Mouse (Mus musculus): ENCODE measurements at regions not wholly inside any gene's neighbourhood (a gene's known extent, or its start where the extent isn't known, plus 50 kb on each side); places are given as distances from the start of the nearest gene placed in this dataset.

GRCm38 (mm10) chr1:190448263-190448662 is 277.7 kb upstream of the Prox1 start:
- Histone ChIP-seq H3K4me1 (ENCODE audit: control insufficient read depth, insufficient read depth, low read length) (peaks cover 4% of the 10 kb centered on the region), H3K4me3 (ENCODE audit: low read depth, low read length) (no peak overlapping the region), H3K9ac (ENCODE audit: low read depth, poor library complexity, severe bottlenecking) (no peak overlapping the region), H3K36me3 (ENCODE audit: control insufficient read depth, insufficient read depth, low read length, poor library complexity, severe bottlenecking) (no peaks in the 10 kb centered on the region), H3K9me3 (replicated peaks; ENCODE audit: control insufficient read depth, insufficient read depth, low read length, poor library complexity, severe bottlenecking) (no peaks in the 10 kb centered on the region), H3K27me3 (ENCODE audit: control insufficient read depth, insufficient read depth, low read length, poor library complexity, severe bottlenecking) (no peaks in the 10 kb centered on the region), H3K27ac (ENCODE audit: insufficient read depth, low read length) (peak overlapping the region; percentile 74; the same call in 1 of the 2 replicates)
- 0 out of 2 replicates have a peak, but pooled peaks have one; percentile 70 for TF ChIP-seq EP300 (IDR thresholded peaks at IDR 0.05; ENCODE audit: insufficient read depth, low read depth, low read length)
- TF ChIP-seq CTCF (IDR thresholded peaks at IDR 0.05; ENCODE audit: low read depth, low read length): no peak

- Histone ChIP-seq H3K27ac (ENCODE audit: insufficient read depth, low read length) (no peak overlapping the region), H3K27me3 (ENCODE audit: control insufficient read depth, insufficient read depth, low read length, poor library complexity, severe bottlenecking) (no peaks in the 10 kb centered on the region), H3K36me3 (ENCODE audit: control insufficient read depth, insufficient read depth, low read length, poor library complexity, severe bottlenecking) (no peaks in the 10 kb centered on the region), H3K9me3 (replicated peaks; ENCODE audit: control insufficient read depth, insufficient read depth, low read length, poor library complexity, severe bottlenecking) (no peaks in the 10 kb centered on the region), H3K4me1 (ENCODE audit: control insufficient read depth, insufficient read depth, low read length) (peaks cover 4% of the 10 kb centered on the region), H3K9ac (ENCODE audit: low read depth, poor library complexity, severe bottlenecking) (no peak overlapping the region), H3K4me3 (ENCODE audit: low read depth, low read length) (no peak overlapping the region)
- TF ChIP-seq POLR2A (IDR thresholded peaks at IDR 0.05; ENCODE audit: insufficient read depth, low read length): no peak
- no peak for TF ChIP-seq EP300 (IDR thresholded peaks at IDR 0.05; ENCODE audit: insufficient read depth, low read depth, low read length)
- no peak for TF ChIP-seq CTCF (IDR thresholded peaks at IDR 0.05; ENCODE audit: low read depth, low read length)
Measured at GRCm38 (mm10) chr1:190447253-190447652, 276.7 kb upstream of the Prox1 start.

GRCm38 (mm10) chr1:190446676-190447075 is 276.2 kb upstream of the Prox1 start:
- Histone ChIP-seq H3K27ac (ENCODE audit: insufficient read depth, low read length) (no peak overlapping the region), H3K27me3 (ENCODE audit: control insufficient read depth, insufficient read depth, low read length, poor library complexity, severe bottlenecking) (no peaks in the 10 kb centered on the region), H3K4me3 (ENCODE audit: low read depth, low read length) (no peak overlapping the region), H3K36me3 (ENCODE audit: control insufficient read depth, insufficient read depth, low read length, poor library complexity, severe bottlenecking) (no peaks in the 10 kb centered on the region), H3K4me1 (ENCODE audit: control insufficient read depth, insufficient read depth, low read length) (peaks cover 4% of the 10 kb centered on the region), H3K9ac (ENCODE audit: low read depth, poor library complexity, severe bottlenecking) (no peak overlapping the region), H3K9me3 (replicated peaks; ENCODE audit: control insufficient read depth, insufficient read depth, low read length, poor library complexity, severe bottlenecking) (no peaks in the 10 kb centered on the region)
- no peak for TF ChIP-seq CTCF (IDR thresholded peaks at IDR 0.05; ENCODE audit: low read depth, low read length)

GRCm38 (mm10) chr1:190444366-190444765 is 273.9 kb upstream of the Prox1 start:
- no peaks in the 10 kb centered on the region for H3K36me3 ChIP-seq (ENCODE audit: control insufficient read depth, insufficient read depth, low read length, poor library complexity, severe bottlenecking)
- H3K9ac ChIP-seq (ENCODE audit: low read depth, poor library complexity, severe bottlenecking): no peak overlapping the region
- H3K27me3 ChIP-seq (ENCODE audit: control insufficient read depth, insufficient read depth, low read length, poor library complexity, severe bottlenecking): no peaks in the 10 kb centered on the region
- peaks cover 4% of the 10 kb centered on the region for H3K4me1 ChIP-seq (ENCODE audit: control insufficient read depth, insufficient read depth, low read length)
- H3K27ac ChIP-seq (ENCODE audit: insufficient read depth, low read length): no peak overlapping the region
- no peaks in the 10 kb centered on the region for H3K9me3 ChIP-seq (replicated peaks; ENCODE audit: control insufficient read depth, insufficient read depth, low read length, poor library complexity, severe bottlenecking)
- no peak overlapping the region for H3K4me3 ChIP-seq (ENCODE audit: low read depth, low read length)
- no peak for TF ChIP-seq POLR2A (IDR thresholded peaks at IDR 0.05; ENCODE audit: insufficient read depth, low read length)
- no peak for TF ChIP-seq CTCF (IDR thresholded peaks at IDR 0.05; ENCODE audit: low read depth, low read length)
- no peak for TF ChIP-seq EP300 (IDR thresholded peaks at IDR 0.05; ENCODE audit: insufficient read depth, low read depth, low read length)

- Histone ChIP-seq H3K27ac (ENCODE audit: insufficient read depth, low read length) (no peak overlapping the region), H3K27me3 (ENCODE audit: control insufficient read depth, insufficient read depth, low read length, poor library complexity, severe bottlenecking) (no peaks in the 10 kb centered on the region; the same call in 1 of the 2 replicates), H3K4me1 (ENCODE audit: control insufficient read depth, insufficient read depth, low read length) (peaks cover 4% of the 10 kb centered on the region), H3K9ac (ENCODE audit: low read depth, poor library complexity, severe bottlenecking) (no peak overlapping the region), H3K4me3 (ENCODE audit: low read depth, low read length) (no peak overlapping the region), H3K9me3 (replicated peaks; ENCODE audit: control insufficient read depth, insufficient read depth, low read length, poor library complexity, severe bottlenecking) (no peaks in the 10 kb centered on the region), H3K36me3 (ENCODE audit: control insufficient read depth, insufficient read depth, low read length, poor library complexity, severe bottlenecking) (no peaks in the 10 kb centered on the region)
- TF ChIP-seq POLR2A (IDR thresholded peaks at IDR 0.05; ENCODE audit: insufficient read depth, low read length) (no peak), CTCF (IDR thresholded peaks at IDR 0.05; ENCODE audit: low read depth, low read length) (no peak), EP300 (IDR thresholded peaks at IDR 0.05; ENCODE audit: insufficient read depth, low read depth, low read length) (no peak)
Measured at GRCm38 (mm10) chr1:190443234-190443633, 272.7 kb upstream of the Prox1 start.

- Histone ChIP-seq H3K4me1 (ENCODE audit: control insufficient read depth, insufficient read depth, low read length) (no peaks in the 10 kb centered on the region), H3K27ac (ENCODE audit: insufficient read depth, low read length) (no peak overlapping the region), H3K36me3 (ENCODE audit: control insufficient read depth, insufficient read depth, low read length, poor library complexity, severe bottlenecking) (no peaks in the 10 kb centered on the region), H3K9me3 (replicated peaks; ENCODE audit: control insufficient read depth, insufficient read depth, low read length, poor library complexity, severe bottlenecking) (no peaks in the 10 kb centered on the region), H3K4me3 (ENCODE audit: low read depth, low read length) (no peak overlapping the region), H3K27me3 (ENCODE audit: control insufficient read depth, insufficient read depth, low read length, poor library complexity, severe bottlenecking) (no peaks in the 10 kb centered on the region; the same call in 1 of the 2 replicates), H3K9ac (ENCODE audit: low read depth, poor library complexity, severe bottlenecking) (no peak overlapping the region)
- TF ChIP-seq POLR2A (IDR thresholded peaks at IDR 0.05; ENCODE audit: insufficient read depth, low read length) (no peak), EP300 (IDR thresholded peaks at IDR 0.05; ENCODE audit: insufficient read depth, low read depth, low read length) (no peak), CTCF (IDR thresholded peaks at IDR 0.05; ENCODE audit: low read depth, low read length) (no peak)
Measured at GRCm38 (mm10) chr1:190442166-190442565, 271.7 kb upstream of the Prox1 start.

Measured in ES-Bruce4 (cell line).